Mouse (Mus musculus) T-helper 2 cell (primary cell): Measurements from ENCODE around the gene Grin2d.

Source experiments
- in situ Hi-C: fragments of 300-600 bp; cut with MboI, MseI; formaldehyde crosslinking; loops from one replicate; pipeline ENCODE4 v1.15.1; 2025; ENCODE audit warnings: high pct_unique_total_duplicates

The Grin2d gene

DNA sequence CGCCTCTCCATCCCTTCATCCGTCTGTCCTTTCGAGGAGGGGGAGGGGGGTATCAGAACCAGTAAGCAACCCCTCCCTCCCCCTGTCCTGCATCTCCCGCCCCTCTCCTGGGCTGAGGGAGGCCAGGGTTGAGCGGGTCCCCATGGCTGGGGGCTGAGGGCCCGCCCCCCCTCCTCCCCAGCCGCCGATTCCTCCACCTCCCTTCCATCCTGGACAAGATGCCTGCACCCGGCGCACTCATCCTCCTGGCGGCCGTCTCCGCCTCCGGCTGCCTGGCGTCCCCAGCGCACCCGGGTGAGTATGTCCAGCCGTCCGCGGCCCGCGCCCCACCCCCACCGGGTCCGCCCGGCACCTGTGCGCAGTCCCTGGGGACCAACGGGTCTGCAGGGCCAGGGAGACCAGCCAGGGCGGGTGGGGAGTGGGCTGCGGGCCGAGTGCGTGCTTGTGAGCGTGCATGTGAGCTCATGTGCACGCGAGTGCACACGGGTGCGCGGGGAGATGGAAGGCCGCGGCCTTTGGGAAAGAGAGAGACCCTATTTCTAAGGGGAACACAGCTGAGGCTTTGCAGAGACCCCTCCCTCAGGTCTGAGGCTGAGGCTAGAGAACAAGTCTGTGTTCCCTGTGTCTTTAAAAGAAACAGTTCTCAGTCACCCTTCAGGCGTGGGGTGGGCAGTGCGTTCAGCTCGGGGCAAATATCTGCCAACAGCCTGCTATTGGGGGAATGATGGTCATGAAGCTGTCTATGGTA is 92.6 kb downstream of the Grin2d start:
- in situ Hi-C loops: no loop called here

DNA sequence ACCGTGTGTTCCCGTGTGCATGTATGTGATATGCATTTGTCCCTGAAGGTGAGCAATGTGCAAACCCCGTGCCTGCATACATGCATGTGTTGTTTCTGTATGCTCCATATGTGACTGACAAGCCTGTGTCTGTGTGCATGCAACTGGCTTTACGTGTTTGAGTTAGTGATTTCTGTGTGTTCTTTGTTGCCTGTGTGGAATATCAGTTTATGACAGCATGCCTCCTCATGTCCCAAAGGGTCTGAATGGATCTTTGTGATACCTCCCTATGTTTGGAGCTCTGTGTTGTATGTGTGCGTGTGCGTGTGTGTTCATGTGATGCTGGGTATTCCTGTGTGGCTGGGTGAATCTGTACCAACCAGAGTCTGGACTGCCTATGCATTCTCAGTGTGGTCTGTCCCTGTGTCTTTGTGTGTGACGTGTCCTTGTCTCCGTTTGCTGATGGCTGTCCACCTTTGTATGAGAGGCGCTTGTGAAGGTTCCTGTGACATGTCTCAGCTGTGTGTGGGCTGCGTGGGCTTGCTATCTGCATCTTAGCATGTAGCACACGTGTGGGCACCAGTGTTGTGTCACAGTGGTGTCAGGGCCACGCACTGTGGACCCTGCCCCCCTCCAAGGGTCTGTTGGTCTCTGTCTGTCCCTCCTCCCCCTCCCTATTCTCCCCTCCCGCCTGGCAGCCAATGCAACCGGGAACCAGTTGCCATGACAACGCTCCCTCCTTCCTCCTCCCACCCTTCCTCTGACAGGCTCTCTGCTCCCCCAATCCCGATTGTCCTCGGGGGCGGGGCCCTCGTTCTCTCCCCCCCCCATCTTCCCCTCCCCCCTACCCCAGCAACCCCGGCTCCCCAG is 93.4 kb downstream of the Grin2d start, which contains the start of gene Sult2b1:
Sult2b1 (minus strand) TSS at position 146 of the 849 bp plus-strand sequence.
- in situ Hi-C loops: no loop called here

GRCm38 (mm10) chr7:45783511-45784091 is 94.6 kb downstream of the Grin2d start, which contains the start of gene Lmtk3:
Gene Lmtk3 (plus strand): TSS chr7:45783738.
- in situ Hi-C loops: no loop called here

GRCm38 (mm10) chr7:45782271-45782670 is 95.9 kb downstream of the Grin2d start:
- in situ Hi-C loops: no loop called here
